Mouse (Mus musculus): ENCODE data around the gene Fchsd2. TPM values are rescaled to one million over a fixed set of nuclear protein-coding genes. Genes with fewer than 3 reads are reported as not detected.

Fchsd2 gene
- polyA plus RNA-seq, 1 experiment from 2014 or later: 33.1 TPM

GRCm38 (mm10) chr7:101332045-101332831 lies 239.6 kb downstream of the Fchsd2 start:
- no peak overlapping the region for H3K4me3 ChIP-seq (ENCODE audit: low read depth, low read length)
- no peak overlapping the region for H3K4me2 ChIP-seq (replicated peaks; ENCODE audit: low read depth, low read length)
- H3K9me3 ChIP-seq (ENCODE audit: control insufficient read depth, low read depth, low read length): no peaks in the 10 kb centered on the region
- 83% methylated on average over 5 of the region's 5 CpGs for WGBS
- 0 out of 2 replicates have a peak, but pooled peaks have one; percentile 43 for ATAC-seq (ENCODE audit: insufficient number of reproducible peaks, insufficient read depth, low FRiP score, low read depth)
- no peak overlapping the region for H3K27ac ChIP-seq (ENCODE audit: low read length)
- no peak overlapping the region for H3K9ac ChIP-seq (replicated peaks; ENCODE audit: low read depth, low read length)
- H3K36me3 ChIP-seq (ENCODE audit: control insufficient read depth, insufficient read depth, low read length): peaks cover 9% of the 10 kb centered on the region
- H3K4me1 ChIP-seq (ENCODE audit: control insufficient read depth, insufficient read depth, low read length): peaks cover 10% of the 10 kb centered on the region; the same call in 1 of the 2 replicates
- no peaks in the 10 kb centered on the region for H3K27me3 ChIP-seq (ENCODE audit: control insufficient read depth, insufficient read depth, low read length)

Other genes with a start within 250 kb of the Fchsd2 start
- gene Relt, start 229.4 kb upstream of the Fchsd2 start, polyA plus RNA-seq (2014; fragmentation: Nextera tagmentation; extraction: Ambion mirVana): 2.5 and 3.1 TPM in 2 replicates
- 13.7 and 14.1 TPM in 2 replicates for gene Arhgef17, start 160.8 kb upstream of the Fchsd2 start, polyA plus RNA-seq (2014; fragmentation: Nextera tagmentation; extraction: Ambion mirVana)
- 7.3 and 7.8 TPM in 2 replicates for gene P2ry6, start 118.2 kb upstream of the Fchsd2 start, polyA plus RNA-seq (2014; fragmentation: Nextera tagmentation; extraction: Ambion mirVana)
- gene P2ry2, start 80.0 kb upstream of the Fchsd2 start, polyA plus RNA-seq (2014; fragmentation: Nextera tagmentation; extraction: Ambion mirVana): 1.7 and 2.0 TPM in 2 replicates
- 12.0 and 16.2 TPM in 2 replicates for gene Atg16l2, start 209.4 kb downstream of the Fchsd2 start, polyA plus RNA-seq (2014; fragmentation: Nextera tagmentation; extraction: Ambion mirVana)
- 123 and 128 TPM in 2 replicates for gene Stard10, start 224.2 kb downstream of the Fchsd2 start, polyA plus RNA-seq (2014; fragmentation: Nextera tagmentation; extraction: Ambion mirVana)

Data from stomach, embryonic 14.5 days (tissue).